Mouse (Mus musculus) kidney, adult 2 months (tissue): ENCODE results near the gene Yipf2. TPM values are rescaled to one million over a fixed set of nuclear protein-coding genes. Genes with fewer than 3 reads are reported as not detected.
A peak's percentile ranks its signal among the peaks of the same experiment; 100 is the strongest.

Experiments
- DNase-seq: peaks from one replicate; pipeline ENCODE4 v3.0.0; 2021
- H3K27ac ChIP-seq: fragments of 200-500 bp; 2 replicates; pipeline ENCODE4 v1.5.1; 2012; ENCODE audit warnings: low read depth, low read length, control low read depth, inconsistent platforms; ENCODE audit not compliant: insufficient read depth
- H3K27me3 ChIP-seq: fragments of 200-500 bp; replicated peaks from 2 replicates; pipeline ENCODE4 v1.6.1; 2012; ENCODE audit warnings: mild to moderate bottlenecking, moderate library complexity, low read length, inconsistent platforms; ENCODE audit not compliant: control insufficient read depth, insufficient read depth
- H3K36me3 ChIP-seq: fragments of 200-500 bp; 2 replicates; pipeline ENCODE4 v1.6.1; 2012; ENCODE audit warnings: mild to moderate bottlenecking, moderate library complexity, low read length, inconsistent platforms; ENCODE audit not compliant: control insufficient read depth, insufficient read depth
- H3K4me1 ChIP-seq: fragments of 200-500 bp; 2 replicates; pipeline ENCODE4 v1.6.1; 2011; ENCODE audit warnings: low read length; ENCODE audit not compliant: control insufficient read depth, insufficient read depth
- H3K4me3 ChIP-seq: fragments of 200-500 bp; 2 replicates; pipeline ENCODE4 v1.5.1; 2011; ENCODE audit warnings: mild to moderate bottlenecking, low read depth, low read length, control low read depth; ENCODE audit not compliant: insufficient read depth
- CTCF ChIP-seq: fragments of 200-500 bp; conservative IDR thresholded peaks from 2 replicates; pipeline ENCODE4 v1.5.1; 2011; ENCODE audit warnings: low read depth, mild to moderate bottlenecking, control low read depth, low read length, moderate library complexity, mixed read lengths; ENCODE audit not compliant: insufficient read depth, insufficient read length
- POLR2A ChIP-seq: fragments of 200-500 bp; IDR thresholded peaks from one replicate; pipeline ENCODE4 v1.6.1; 2011; ENCODE audit warnings: low read depth, low read length, control low read depth
- WGBS: fragments of 180-500 bp; shearing (Covaris S2); methylation state at CpG from one replicate; pipeline ENCODE4 v1.1.7; 2018; 5-methylcytosine and 5-hydroxymethylcytosine counted together
- polyA plus RNA-seq: library from polyadenylated mRNA; depleted of rRNA; stranded (reverse); fragments of >200 nt; gene quantifications from 2 replicates; pipeline ENCODE4 v1.2.3, GENCODE M21; 2012

Gene Yipf2
- polyA plus RNA-seq, 1 experiment, result 39.9 TPM

GRCm38 (mm10) chr9:21614864-21615616, 22.4 kb upstream of the Yipf2 start:
- Histone ChIP-seq H3K27ac (peak overlapping the region; percentile 87), H3K27me3 (no peaks in the 10 kb centered on the region), H3K36me3 (no peaks in the 10 kb centered on the region), H3K4me1 (peaks cover 4% of the 10 kb centered on the region; the same call in 1 of the 2 replicates), H3K4me3 (peak overlapping the region; percentile 95)
- WGBS, result 69% methylated on average over 15 of the region's 15 CpGs
- TF ChIP-seq CTCF (no peak), POLR2A (no peak)
- DNase-seq, result no peak

DNA sequence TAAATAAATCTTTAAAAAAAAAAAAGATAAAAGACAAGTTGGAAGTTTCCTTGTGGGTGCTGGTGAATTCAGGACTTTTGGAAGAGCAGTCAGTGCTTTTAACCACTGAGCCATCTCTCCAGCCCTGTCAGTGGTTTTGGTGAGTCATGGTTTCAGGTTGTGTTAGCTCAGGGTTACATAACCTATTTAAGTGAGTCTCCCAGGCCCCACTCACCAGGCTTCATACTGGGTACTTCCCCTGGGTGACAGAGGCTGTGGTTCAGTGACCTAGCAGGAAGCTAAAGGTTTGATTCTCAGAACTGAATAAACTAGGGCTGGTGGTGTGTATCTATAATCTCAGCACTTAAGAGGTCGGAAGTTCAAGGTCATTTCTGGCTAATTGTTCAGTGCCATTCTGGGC, 17.2 kb upstream of the Yipf2 start:
- WGBS, result 97% methylated on average over 1 of the region's 1 CpGs
- no peak for TF ChIP-seq CTCF
- no peak for TF ChIP-seq POLR2A
- Histone ChIP-seq H3K36me3 (no peaks in the 10 kb centered on the region), H3K4me3 (no peak overlapping the region), H3K27me3 (no peaks in the 10 kb centered on the region), H3K27ac (no peak overlapping the region), H3K4me1 (no peaks in the 10 kb centered on the region)
- peak; percentile 23 for DNase-seq

DNA sequence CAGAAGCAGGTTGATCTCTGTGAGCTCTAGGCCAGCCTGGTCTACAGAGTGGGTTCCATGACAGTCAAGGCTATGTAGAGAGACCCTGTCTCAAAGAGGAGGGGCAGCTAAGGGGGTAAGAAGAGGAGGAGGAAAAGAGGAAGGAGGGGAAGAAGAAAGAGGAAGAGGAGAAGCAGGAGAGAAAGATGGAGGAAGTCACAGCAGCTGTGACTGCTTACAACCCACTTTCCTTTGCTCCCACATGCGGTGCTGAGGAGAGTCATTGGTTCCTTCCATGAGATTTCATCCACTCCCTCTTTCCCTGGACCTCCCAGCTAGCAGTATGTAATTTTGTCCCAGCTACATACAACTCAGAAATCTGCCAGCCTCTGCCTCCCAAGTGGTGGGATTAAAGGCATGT, 14.0 kb upstream of the Yipf2 start:
- TF ChIP-seq POLR2A (no peak), CTCF (no peak)
- Histone ChIP-seq H3K4me3 (no peak overlapping the region), H3K27me3 (no peaks in the 10 kb centered on the region), H3K27ac (no peak overlapping the region), H3K36me3 (no peaks in the 10 kb centered on the region), H3K4me1 (no peaks in the 10 kb centered on the region; the same call in 1 of the 2 replicates)
- DNase-seq, result no peak
- WGBS, result 81% methylated on average over 1 of the region's 1 CpGs

DNA sequence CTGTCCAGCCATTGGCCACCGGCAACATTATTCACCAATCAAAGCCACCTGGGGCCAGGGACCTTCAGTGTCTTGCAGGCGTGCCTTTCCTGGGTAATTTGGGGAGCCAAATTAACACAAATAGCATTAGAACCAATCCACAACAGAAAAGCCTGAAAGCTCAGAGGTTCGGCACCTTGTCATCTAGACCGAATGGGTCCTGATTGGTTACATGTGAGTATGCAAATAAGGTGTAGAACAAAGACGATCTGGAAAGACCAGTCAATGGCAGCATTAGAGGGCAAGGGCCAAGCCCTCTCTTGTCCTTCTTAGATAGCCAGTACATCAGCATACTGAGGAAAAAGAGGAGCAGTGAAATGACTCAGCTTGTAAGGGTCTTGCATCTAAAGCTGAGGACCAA, 13.2 kb upstream of the Yipf2 start:
- Histone ChIP-seq H3K27ac (no peak overlapping the region), H3K27me3 (no peaks in the 10 kb centered on the region), H3K36me3 (no peaks in the 10 kb centered on the region), H3K4me1 (no peaks in the 10 kb centered on the region; the same call in 1 of the 2 replicates), H3K4me3 (no peak overlapping the region)
- DNase-seq, result no peak
- TF ChIP-seq CTCF (no peak), POLR2A (no peak)
- 91% methylated on average over 5 of the region's 5 CpGs for WGBS

DNA sequence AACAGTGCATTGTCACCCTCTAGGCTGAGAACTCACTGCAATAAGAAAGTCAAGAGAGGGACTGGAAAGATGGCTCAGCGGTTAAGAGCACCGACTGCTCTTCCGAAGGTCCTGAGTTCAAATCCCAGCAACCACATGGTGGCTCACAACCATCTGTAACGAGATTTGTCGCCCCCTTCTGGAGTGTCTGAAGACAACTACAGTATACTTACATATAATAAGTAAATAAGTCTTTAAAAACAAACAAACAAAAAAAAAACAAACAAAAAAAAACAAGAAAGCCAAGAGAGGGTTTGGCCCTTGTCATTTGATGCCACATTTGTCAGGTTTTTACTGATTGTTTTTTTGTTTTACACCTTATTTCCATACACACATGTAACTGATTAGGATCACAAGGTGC, 11.5 kb upstream of the Yipf2 start:
- WGBS, result 76% methylated on average over 5 of the region's 5 CpGs
- TF ChIP-seq POLR2A (no peak), CTCF (no peak)
- no peaks in the 10 kb centered on the region; the same call in 1 of the 2 replicates for H3K4me1 ChIP-seq
- H3K4me3 ChIP-seq, result no peak overlapping the region
- no peaks in the 10 kb centered on the region for H3K27me3 ChIP-seq
- no peak for DNase-seq
- H3K36me3 ChIP-seq, result no peaks in the 10 kb centered on the region
- no peak overlapping the region for H3K27ac ChIP-seq

- TF ChIP-seq CTCF (peak; percentile 90), POLR2A (no peak)
- DNase-seq, result peak; percentile 80
- Histone ChIP-seq H3K27me3 (no peaks in the 10 kb centered on the region), H3K27ac (no peak overlapping the region), H3K4me3 (no peak overlapping the region), H3K4me1 (no peaks in the 10 kb centered on the region; the same call in 1 of the 2 replicates), H3K36me3 (no peaks in the 10 kb centered on the region)
- WGBS, result 50% methylated on average over 10 of the region's 10 CpGs
Observed at GRCm38 (mm10) chr9:21601722-21602399, 9.2 kb upstream of the Yipf2 start.

GRCm38 (mm10) chr9:21601073-21601472, 8.4 kb upstream of the Yipf2 start:
- no peak for TF ChIP-seq CTCF
- no peak for TF ChIP-seq POLR2A
- Histone ChIP-seq H3K4me1 (no peaks in the 10 kb centered on the region; the same call in 1 of the 2 replicates), H3K27ac (no peak overlapping the region), H3K36me3 (no peaks in the 10 kb centered on the region), H3K4me3 (no peak overlapping the region), H3K27me3 (no peaks in the 10 kb centered on the region)
- WGBS, result 90% methylated on average over 2 of the region's 2 CpGs
- DNase-seq, result no peak
